Mouse (Mus musculus): ENCODE results near the gene Ccnk. TPM values are rescaled to one million over a fixed set of nuclear protein-coding genes. Genes with fewer than 3 reads are reported as not detected.

The Ccnk gene
- polyA plus RNA-seq, 1 experiment, result 29.1 TPM

DNA sequence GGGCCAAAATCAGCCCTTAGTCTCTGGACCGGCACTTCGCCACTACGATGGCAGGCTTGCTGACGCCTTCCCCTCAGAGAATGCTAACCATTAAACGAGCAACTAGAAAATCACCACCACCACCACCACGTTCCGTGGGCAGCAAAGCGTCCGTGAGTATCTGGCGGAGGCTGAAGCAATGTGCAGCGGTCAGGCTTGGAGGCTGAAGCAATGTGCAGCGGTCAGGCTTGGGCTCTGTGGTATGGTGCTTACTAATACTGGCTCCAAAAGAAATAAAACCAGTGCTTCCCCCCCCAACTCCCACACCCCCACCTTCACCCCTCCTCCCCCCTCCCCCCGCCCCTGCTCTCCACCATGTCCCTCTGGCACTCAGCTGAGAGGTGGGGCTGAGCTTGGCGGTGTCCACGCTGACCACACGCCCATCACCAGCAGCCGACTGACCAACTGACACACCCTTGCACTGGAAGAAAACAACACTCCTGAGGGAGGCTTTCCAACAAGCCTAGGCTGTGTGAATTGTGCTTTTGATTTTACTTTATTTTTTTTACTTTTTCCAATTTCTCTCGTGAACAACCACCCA is 56.7 kb downstream of the Ccnk start:
- Histone ChIP-seq H3K27me3 (ENCODE audit: control insufficient read depth, insufficient read depth, insufficient read length) (no peaks in the 10 kb centered on the region), H3K79me2 (ENCODE audit: control insufficient read depth, insufficient read depth) (no peaks in the 10 kb centered on the region), H3ac (ENCODE audit: control insufficient read depth, insufficient read length) (no peak overlapping the region), H3K36me3 (ENCODE audit: control insufficient read depth, insufficient read depth) (no peaks in the 10 kb centered on the region), H3K4me2 (ENCODE audit: low read depth) (peak overlapping the region; percentile 65), H3K4me3 (no peak overlapping the region)
- no peak for TF ChIP-seq CEBPB (IDR thresholded peaks at IDR 0.05; ENCODE audit: insufficient read depth, poor library complexity, severe bottlenecking)
- TF ChIP-seq POLR2A (IDR thresholded peaks at IDR 0.05; ENCODE audit: insufficient read length, low read depth), result no peak
- no peak for TF ChIP-seq MYOG (IDR thresholded peaks at IDR 0.05; ENCODE audit: control insufficient read depth in 1 of 3, insufficient read depth in 1 of 3, insufficient read length in 2 of 3, low read depth in 2 of 3)
- TF ChIP-seq MAX (IDR thresholded peaks at IDR 0.05; ENCODE audit: low read depth), result no peak
- TF ChIP-seq TCF3 (IDR thresholded peaks at IDR 0.05; ENCODE audit: insufficient read length, low read depth), result no peak
- no peak for TF ChIP-seq E2F4 (IDR thresholded peaks at IDR 0.05; ENCODE audit: insufficient read depth)
- no peak for TF ChIP-seq REST (IDR thresholded peaks at IDR 0.05; ENCODE audit: insufficient read depth, insufficient read length)
- TF ChIP-seq TCF12 (IDR thresholded peaks at IDR 0.05; ENCODE audit: insufficient read depth, poor library complexity, severe bottlenecking), result no peak
- TF ChIP-seq POLR2AphosphoS2 (IDR thresholded peaks at IDR 0.05; ENCODE audit: insufficient read length, low read depth), result no peak
- TF ChIP-seq MYOD1 (IDR thresholded peaks at IDR 0.05; ENCODE audit: control insufficient read depth in 1 of 3, insufficient read length in 2 of 3, low read depth in 2 of 3), result no peak
- TF ChIP-seq USF1 (IDR thresholded peaks at IDR 0.05; ENCODE audit: low read depth), result no peak
- TF ChIP-seq SRF (IDR thresholded peaks at IDR 0.05; ENCODE audit: control insufficient read depth, insufficient read length, low read depth), result no peak

DNA sequence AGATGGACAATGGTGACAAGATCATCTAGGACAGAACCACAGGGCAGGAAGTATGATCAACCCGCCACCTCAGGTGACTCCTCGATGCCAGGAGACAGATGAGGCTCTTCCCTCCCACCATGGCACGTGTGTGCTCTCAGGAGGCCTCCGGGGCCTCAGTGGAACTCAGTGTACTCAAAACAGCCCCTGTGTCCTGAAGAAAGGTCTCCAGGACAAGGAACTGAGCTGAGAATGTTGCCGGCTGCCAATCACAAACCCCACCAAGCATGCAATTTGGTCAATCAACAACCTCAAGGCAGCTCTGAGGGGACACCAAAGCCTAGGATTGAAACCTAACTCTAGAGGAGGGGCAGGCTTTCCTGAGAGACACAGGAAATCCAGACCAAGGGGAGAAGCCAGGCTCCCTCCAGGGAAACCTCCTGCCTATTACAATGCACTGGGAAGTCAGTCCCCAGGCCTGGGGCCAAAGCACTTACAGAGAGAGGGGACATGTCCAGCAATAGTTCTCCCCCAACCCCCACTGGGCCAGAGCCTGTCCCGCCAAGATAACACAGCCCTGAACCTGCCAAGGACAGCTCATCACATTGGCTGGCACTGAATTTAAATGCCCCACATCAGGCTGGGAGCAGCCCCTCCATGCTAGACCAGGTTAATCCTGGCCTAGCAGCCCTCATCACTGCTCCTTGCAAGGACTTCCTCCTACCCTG is 58.1 kb downstream of the Ccnk start:
- TF ChIP-seq SRF (IDR thresholded peaks at IDR 0.05; ENCODE audit: control insufficient read depth, insufficient read length, low read depth) (no peak), TCF12 (IDR thresholded peaks at IDR 0.05; ENCODE audit: insufficient read depth, poor library complexity, severe bottlenecking) (no peak), TCF3 (IDR thresholded peaks at IDR 0.05; ENCODE audit: insufficient read length, low read depth) (no peak), POLR2A (IDR thresholded peaks at IDR 0.05; ENCODE audit: insufficient read length, low read depth) (no peak), USF1 (IDR thresholded peaks at IDR 0.05; ENCODE audit: low read depth) (no peak), E2F4 (IDR thresholded peaks at IDR 0.05; ENCODE audit: insufficient read depth) (no peak), MYOG (IDR thresholded peaks at IDR 0.05; ENCODE audit: control insufficient read depth in 1 of 3, insufficient read depth in 1 of 3, insufficient read length in 2 of 3, low read depth in 2 of 3) (no peak), MAX (IDR thresholded peaks at IDR 0.05; ENCODE audit: low read depth) (no peak), POLR2AphosphoS2 (IDR thresholded peaks at IDR 0.05; ENCODE audit: insufficient read length, low read depth) (no peak), REST (IDR thresholded peaks at IDR 0.05; ENCODE audit: insufficient read depth, insufficient read length) (no peak)
- Histone ChIP-seq H3K79me2 (ENCODE audit: control insufficient read depth, insufficient read depth) (no peaks in the 10 kb centered on the region), H3K4me3 (no peak overlapping the region), H3K27me3 (ENCODE audit: control insufficient read depth, insufficient read depth, insufficient read length) (no peaks in the 10 kb centered on the region), H3K36me3 (ENCODE audit: control insufficient read depth, insufficient read depth) (no peaks in the 10 kb centered on the region), H3K4me2 (ENCODE audit: low read depth) (no peak overlapping the region), H3ac (ENCODE audit: control insufficient read depth, insufficient read length) (no peak overlapping the region)

DNA sequence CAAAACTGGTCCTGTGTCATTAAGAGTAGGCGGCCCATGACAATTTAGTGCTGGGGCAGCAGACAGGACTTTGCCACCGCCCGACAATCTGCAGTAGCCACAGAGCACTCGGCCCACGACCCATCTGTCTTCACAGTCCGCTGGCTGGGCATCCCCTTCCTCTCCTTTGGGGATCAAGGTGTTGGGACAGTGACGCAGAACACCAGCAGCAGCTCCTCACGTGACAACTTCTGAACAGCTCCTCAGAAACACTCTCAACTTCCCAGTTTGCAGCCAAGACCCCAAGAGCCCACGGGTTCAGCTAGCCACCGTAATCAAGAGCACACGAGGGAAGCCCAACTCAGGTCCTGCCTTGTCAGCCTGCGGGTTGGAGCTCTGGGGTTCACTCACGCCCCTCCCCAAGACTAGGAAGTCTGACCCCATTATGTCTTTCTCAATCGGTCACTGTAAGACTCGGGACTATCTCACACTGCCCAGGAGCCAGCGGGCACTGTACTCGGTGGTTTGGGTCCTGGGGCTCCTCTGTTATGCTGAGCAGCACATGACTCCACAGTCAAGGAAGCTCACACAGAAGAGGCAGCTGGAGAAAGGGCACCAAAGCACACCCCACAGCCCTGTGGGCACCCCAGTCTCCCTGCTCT is 59.1 kb downstream of the Ccnk start:
- H3K4me2 ChIP-seq (ENCODE audit: low read depth), result no peak overlapping the region
- peaks cover 6% of the 10 kb centered on the region for H3K27me3 ChIP-seq (ENCODE audit: control insufficient read depth, insufficient read depth, insufficient read length)
- TF ChIP-seq TCF3 (IDR thresholded peaks at IDR 0.05; ENCODE audit: insufficient read length, low read depth) (no peak), REST (IDR thresholded peaks at IDR 0.05; ENCODE audit: insufficient read depth, insufficient read length) (no peak), POLR2AphosphoS2 (IDR thresholded peaks at IDR 0.05; ENCODE audit: insufficient read length, low read depth) (no peak), MAX (IDR thresholded peaks at IDR 0.05; ENCODE audit: low read depth) (no peak), USF1 (IDR thresholded peaks at IDR 0.05; ENCODE audit: low read depth) (no peak), E2F4 (IDR thresholded peaks at IDR 0.05; ENCODE audit: insufficient read depth) (no peak), CEBPB (IDR thresholded peaks at IDR 0.05; ENCODE audit: insufficient read depth, poor library complexity, severe bottlenecking) (no peak), MYOD1 (IDR thresholded peaks at IDR 0.05; ENCODE audit: control insufficient read depth in 1 of 3, insufficient read length in 2 of 3, low read depth in 2 of 3) (no peak), MYOG (IDR thresholded peaks at IDR 0.05; ENCODE audit: control insufficient read depth in 1 of 3, insufficient read depth in 1 of 3, insufficient read length in 2 of 3, low read depth in 2 of 3) (no peak), SRF (IDR thresholded peaks at IDR 0.05; ENCODE audit: control insufficient read depth, insufficient read length, low read depth) (no peak), POLR2A (IDR thresholded peaks at IDR 0.05; ENCODE audit: insufficient read length, low read depth) (no peak), TCF12 (IDR thresholded peaks at IDR 0.05; ENCODE audit: insufficient read depth, poor library complexity, severe bottlenecking) (no peak)
- H3K36me3 ChIP-seq (ENCODE audit: control insufficient read depth, insufficient read depth), result no peaks in the 10 kb centered on the region
- no peak overlapping the region for H3K4me3 ChIP-seq
- no peaks in the 10 kb centered on the region for H3K79me2 ChIP-seq (ENCODE audit: control insufficient read depth, insufficient read depth)
- no peak overlapping the region for H3ac ChIP-seq (ENCODE audit: control insufficient read depth, insufficient read length)

DNA sequence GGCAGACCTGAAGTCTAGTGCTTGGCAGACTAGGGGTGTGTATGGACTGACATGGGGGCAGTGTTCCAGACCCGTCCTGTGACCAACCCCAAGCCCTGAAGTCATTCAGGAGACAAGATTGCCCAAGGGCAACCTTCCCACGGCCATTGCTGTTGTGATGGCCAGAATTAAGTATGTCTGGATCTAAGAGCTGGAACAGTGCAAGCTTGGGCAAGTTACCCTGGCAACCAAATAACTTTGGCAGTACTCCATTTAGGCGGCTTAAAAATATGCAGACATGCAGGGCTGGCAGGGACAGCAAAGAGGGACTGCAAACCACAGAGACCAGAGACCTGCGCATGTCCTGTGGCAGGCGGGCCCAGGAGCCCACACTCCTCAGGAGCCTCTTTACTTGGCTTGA is 60.1 kb downstream of the Ccnk start:
- Histone ChIP-seq H3K4me3 (no peak overlapping the region), H3K79me2 (ENCODE audit: control insufficient read depth, insufficient read depth) (no peaks in the 10 kb centered on the region), H3ac (ENCODE audit: control insufficient read depth, insufficient read length) (no peak overlapping the region), H3K4me2 (ENCODE audit: low read depth) (no peak overlapping the region), H3K36me3 (ENCODE audit: control insufficient read depth, insufficient read depth) (no peaks in the 10 kb centered on the region), H3K27me3 (ENCODE audit: control insufficient read depth, insufficient read depth, insufficient read length) (peaks cover 6% of the 10 kb centered on the region)
- no peak for TF ChIP-seq REST (IDR thresholded peaks at IDR 0.05; ENCODE audit: insufficient read depth, insufficient read length)
- no peak for TF ChIP-seq MAX (IDR thresholded peaks at IDR 0.05; ENCODE audit: low read depth)
- TF ChIP-seq E2F4 (IDR thresholded peaks at IDR 0.05; ENCODE audit: insufficient read depth), result no peak
- no peak for TF ChIP-seq MYOD1 (IDR thresholded peaks at IDR 0.05; ENCODE audit: control insufficient read depth in 1 of 3, insufficient read length in 2 of 3, low read depth in 2 of 3)
- no peak for TF ChIP-seq POLR2A (IDR thresholded peaks at IDR 0.05; ENCODE audit: insufficient read length, low read depth)
- TF ChIP-seq TCF3 (IDR thresholded peaks at IDR 0.05; ENCODE audit: insufficient read length, low read depth), result no peak
- no peak for TF ChIP-seq TCF12 (IDR thresholded peaks at IDR 0.05; ENCODE audit: insufficient read depth, poor library complexity, severe bottlenecking)
- no peak for TF ChIP-seq POLR2AphosphoS2 (IDR thresholded peaks at IDR 0.05; ENCODE audit: insufficient read length, low read depth)

Measured in myocyte (in vitro differentiated cells).